Mouse (Mus musculus) liver, embryonic 16.5 days (tissue): ENCODE data around the gene Emb. TPM values are rescaled to one million over a fixed set of nuclear protein-coding genes. Genes with fewer than 3 reads are reported as not detected.
A peak's percentile ranks its signal among the peaks of the same experiment; 100 is the strongest.

Source experiments
- ATAC-seq: fragments of 200-750 bp; cut with Nextera tagmentation; 2 replicates; pipeline ENCODE4 v1.8.0; 2017; ENCODE audit warnings: low read depth, mild to moderate bottlenecking, moderate number of reproducible peaks, moderate library complexity
- H3K27ac ChIP-seq: fragments of 300-500 bp; sonication (generic); 2 replicates; pipeline ENCODE4 v1.5.1; 2014; ENCODE audit warnings: mild to moderate bottlenecking, low read length
- H3K27me3 ChIP-seq: fragments of 300-500 bp; sonication (generic); 2 replicates; pipeline ENCODE4 v1.6.1; 2014; ENCODE audit warnings: low read depth, low read length, mixed read lengths; ENCODE audit not compliant: control insufficient read depth, insufficient read depth
- H3K36me3 ChIP-seq: fragments of 300-500 bp; sonication (generic); 2 replicates; pipeline ENCODE4 v1.6.1; 2014; ENCODE audit warnings: mild to moderate bottlenecking; ENCODE audit not compliant: control insufficient read depth, insufficient read depth
- H3K4me1 ChIP-seq: fragments of 300-500 bp; sonication (generic); 2 replicates; pipeline ENCODE4 v1.6.1; 2014; ENCODE audit warnings: low read depth, low read length, mixed read lengths; ENCODE audit not compliant: control insufficient read depth
- H3K4me2 ChIP-seq: fragments of 300-500 bp; sonication (generic); 2 replicates; pipeline ENCODE4 v1.6.1; 2014; ENCODE audit warnings: low read depth, low read length, mixed read lengths
- H3K4me3 ChIP-seq: fragments of 300-500 bp; sonication (generic); 2 replicates; pipeline ENCODE4 v1.5.1; 2014; ENCODE audit warnings: low read depth, mild to moderate bottlenecking, low read length
- H3K9ac ChIP-seq: fragments of 300-500 bp; sonication (generic); 2 replicates; pipeline ENCODE4 v1.6.1; 2014; ENCODE audit warnings: low read depth, low read length
- H3K9me3 ChIP-seq: fragments of 300-500 bp; sonication (generic); replicated peaks from 2 replicates; pipeline ENCODE4 v1.6.1; 2016; ENCODE audit warnings: low read length; ENCODE audit not compliant: control insufficient read depth
- WGBS: fragments of 180-500 bp; shearing (Covaris S2); extraction: QIAGEN DNeasy Blood & Tissue Kit; methylation state at CpG from one replicate; pipeline ENCODE4 v1.1.7; 2014; ENCODE audit not compliant: insufficient replicate concordance; 5-methylcytosine and 5-hydroxymethylcytosine counted together
- polyA plus RNA-seq: library from polyadenylated mRNA; unstranded; fragments of >200 nt; fragmentation: Nextera tagmentation; extraction: Ambion mirVana; gene quantifications from 2 replicates; pipeline ENCODE4 v1.2.1, GENCODE M21; 2015

The Emb gene
- polyA plus RNA-seq, 1 experiment from 2014 or later = 13.9 TPM

- no peaks in the 10 kb centered on the region for H3K36me3 ChIP-seq
- H3K4me3 ChIP-seq = no peak overlapping the region
- H3K9me3 ChIP-seq = no peaks in the 10 kb centered on the region
- WGBS = 50% methylated on average over 11 of the region's 11 CpGs
- H3K4me1 ChIP-seq = no peaks in the 10 kb centered on the region
- peaks cover 26% of the 10 kb centered on the region for H3K27me3 ChIP-seq
- no peak overlapping the region for H3K27ac ChIP-seq
- ATAC-seq = no peak
- H3K4me2 ChIP-seq = no peak overlapping the region
- no peak overlapping the region for H3K9ac ChIP-seq
These were observed 9.3 kb downstream of the Emb start for GRCm38 (mm10) chr13:117217621-117218020.

GRCm38 (mm10) chr13:117218092-117218491, 9.8 kb downstream of the Emb start:
- no peak for ATAC-seq
- Histone ChIP-seq H3K9ac (no peak overlapping the region), H3K4me1 (no peaks in the 10 kb centered on the region), H3K4me2 (no peak overlapping the region), H3K27me3 (peaks cover 26% of the 10 kb centered on the region), H3K9me3 (no peaks in the 10 kb centered on the region), H3K4me3 (no peak overlapping the region), H3K36me3 (no peaks in the 10 kb centered on the region), H3K27ac (no peak overlapping the region)
- WGBS = 63% methylated on average over 2 of the region's 2 CpGs

- H3K27ac ChIP-seq = no peak overlapping the region
- 16% methylated on average over 16 of the region's 16 CpGs for WGBS
- H3K27me3 ChIP-seq = peaks cover 26% of the 10 kb centered on the region
These were observed 11.7 kb downstream of the Emb start for GRCm38 (mm10) chr13:117219871-117220500.

GRCm38 (mm10) chr13:117220501-117221321, 12.4 kb downstream of the Emb start, which contains the start of gene Gm17509:
Gene Gm17509, minus strand, starts transcription at chr13:117221075.
- WGBS = under 1% methylated on average over 61 of the region's 67 CpGs
- H3K9ac ChIP-seq = peak within 1 kb of the TSS; percentile 53
- peak within 1 kb of the TSS; percentile 55; the same call in 1 of the 2 replicates for H3K27ac ChIP-seq

More at GRCm38 (mm10) chr13:117219871-117220500, 11.7 kb downstream of the Emb start:
- Histone ChIP-seq H3K9me3 (no peaks in the 10 kb centered on the region), H3K9ac (no peak overlapping the region), H3K4me3 (peak overlapping the region; percentile 58), H3K36me3 (no peaks in the 10 kb centered on the region), H3K4me2 (peak overlapping the region; percentile 55), H3K4me1 (no peaks in the 10 kb centered on the region)
- no peak for ATAC-seq

GRCm38 (mm10) chr13:117223125-117223524, 14.8 kb downstream of the Emb start:
- no peaks in the 10 kb centered on the region for H3K36me3 ChIP-seq
- H3K4me3 ChIP-seq = no peak overlapping the region
- H3K27me3 ChIP-seq = peaks cover 26% of the 10 kb centered on the region
- no peaks in the 10 kb centered on the region for H3K4me1 ChIP-seq
- H3K27ac ChIP-seq = no peak overlapping the region
- 18% methylated on average over 5 of the region's 5 CpGs for WGBS
- no peak overlapping the region for H3K4me2 ChIP-seq
- ATAC-seq = no peak
- H3K9me3 ChIP-seq = no peaks in the 10 kb centered on the region
- H3K9ac ChIP-seq = no peak overlapping the region

More at GRCm38 (mm10) chr13:117220501-117221321, 12.4 kb downstream of the Emb start, which contains the start of gene Gm17509:
- peak within 1 kb of the TSS; percentile 58 for H3K4me3 ChIP-seq
- no peaks in the 10 kb centered on the region for H3K9me3 ChIP-seq
- peaks cover 26% of the 10 kb centered on the region for H3K27me3 ChIP-seq
- H3K4me1 ChIP-seq = no peaks in the 10 kb centered on the region
- H3K4me2 ChIP-seq = peak within 1 kb of the TSS; percentile 55
- H3K36me3 ChIP-seq = no peaks in the 10 kb centered on the region
- peak; percentile 57 for ATAC-seq

GRCm38 (mm10) chr13:117224901-117225300, 16.6 kb downstream of the Emb start:
- H3K27ac ChIP-seq = no peak overlapping the region
- WGBS = 36% methylated on average over 2 of the region's 2 CpGs
- no peak overlapping the region for H3K4me2 ChIP-seq
- no peaks in the 10 kb centered on the region for H3K36me3 ChIP-seq
- no peak overlapping the region for H3K9ac ChIP-seq
- no peak overlapping the region for H3K4me3 ChIP-seq
- H3K4me1 ChIP-seq = no peaks in the 10 kb centered on the region
- peaks cover 22% of the 10 kb centered on the region for H3K27me3 ChIP-seq
- no peak for ATAC-seq
- no peaks in the 10 kb centered on the region for H3K9me3 ChIP-seq

GRCm38 (mm10) chr13:117225561-117225960, 17.2 kb downstream of the Emb start:
- Histone ChIP-seq H3K27ac (no peak overlapping the region), H3K4me3 (no peak overlapping the region), H3K4me1 (no peaks in the 10 kb centered on the region), H3K4me2 (no peak overlapping the region), H3K9me3 (no peaks in the 10 kb centered on the region), H3K9ac (no peak overlapping the region), H3K36me3 (no peaks in the 10 kb centered on the region), H3K27me3 (peaks cover 15% of the 10 kb centered on the region)
- WGBS = 41% methylated on average over 6 of the region's 6 CpGs
- ATAC-seq = no peak

GRCm38 (mm10) chr13:117230371-117231110, 22.2 kb downstream of the Emb start:
- Histone ChIP-seq H3K36me3 (no peaks in the 10 kb centered on the region), H3K4me3 (no peak overlapping the region), H3K27me3 (no peaks in the 10 kb centered on the region), H3K4me2 (no peak overlapping the region), H3K9ac (no peak overlapping the region), H3K9me3 (no peaks in the 10 kb centered on the region), H3K27ac (no peak overlapping the region), H3K4me1 (no peaks in the 10 kb centered on the region)
- 53% methylated on average over 6 of the region's 6 CpGs for WGBS
- ATAC-seq = no peak
